Mouse (Mus musculus) B cell, adult 67 days (primary cell): ENCODE measurements around the gene 2610042L04Rik. TPM values are rescaled to one million over a fixed set of nuclear protein-coding genes. Genes with fewer than 3 reads are reported as not detected.

Source experiments
- total RNA-seq, 2 experiments: library from RNA; stranded (reverse); gene quantifications; 4 replicates each; pipeline ENCODE4 v1.2.4; 2023

2610042L04Rik gene
- total RNA-seq, result not detected

DNA sequence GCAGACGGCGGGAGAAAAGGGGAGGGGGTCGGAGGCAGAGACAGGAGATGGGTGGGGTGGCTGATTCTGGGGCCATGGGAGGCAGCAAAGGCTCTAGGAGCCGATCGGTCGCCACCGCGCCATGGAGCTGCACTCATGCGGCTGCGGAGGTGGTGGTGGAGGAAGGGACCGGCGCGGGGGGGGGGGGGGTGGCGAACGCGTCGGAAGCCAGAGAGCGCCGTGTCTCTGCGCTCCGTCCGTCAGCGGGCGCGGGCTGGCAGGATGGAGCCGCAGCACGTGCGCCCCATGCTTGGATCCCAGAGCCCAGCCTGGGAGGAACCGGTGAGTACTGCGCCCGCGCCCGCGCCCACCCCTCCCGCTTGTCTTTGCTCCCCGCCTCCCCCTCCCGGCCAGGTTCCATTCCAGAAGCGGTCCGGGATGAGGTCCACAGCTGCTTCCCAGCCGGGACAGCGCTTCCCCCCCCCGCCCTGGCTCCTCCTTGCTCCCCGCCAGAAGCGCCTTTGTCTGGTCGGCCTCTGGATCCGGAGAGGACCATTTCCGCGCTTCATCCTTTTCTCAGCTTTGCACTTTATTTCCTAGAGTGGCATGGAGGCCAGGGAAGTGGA is at the start of gene 2610042L04Rik:
2610042L04Rik (plus strand) TSS at position 288 of the 605 bp plus-strand sequence.

GRCm38 (mm10) chr14:4316983-4317382 is 17.6 kb upstream of the 2610042L04Rik start, which contains the start of gene Gm3149:
Gm3149 (plus strand) TSS chr14:4317283.

DNA sequence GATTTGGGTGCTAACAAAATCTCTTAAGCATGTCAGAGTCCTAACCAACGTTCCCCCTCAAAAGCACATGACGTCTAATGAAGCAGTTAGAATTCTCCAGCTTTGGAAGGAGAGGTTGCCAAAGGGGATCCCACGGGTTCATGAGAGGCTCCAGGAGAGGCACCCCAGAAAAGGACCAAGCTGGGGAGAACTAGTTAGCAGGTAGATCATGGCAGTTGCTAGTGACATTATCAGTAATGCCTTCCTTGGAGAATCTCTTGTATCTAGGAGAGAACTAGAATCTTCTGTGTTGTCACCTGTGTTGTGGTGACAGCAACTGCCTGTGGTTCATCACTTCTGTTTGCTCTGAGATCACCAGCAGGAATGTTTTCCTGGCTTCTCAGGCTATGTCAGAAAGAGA is 62.7 kb downstream of the 2610042L04Rik start, which contains the start of gene Gm3159:
Gm3159 (plus strand) TSS at position 301 of the 400 bp plus-strand sequence.

Other genes with a start within 250 kb of the 2610042L04Rik start
- not detected for gene Gm8108, start 224.2 kb upstream of the 2610042L04Rik start, total RNA-seq
- not detected for gene Gm3127, start 169.7 kb upstream of the 2610042L04Rik start, total RNA-seq
- not detected for gene Gm2974, start 152.2 kb upstream of the 2610042L04Rik start, total RNA-seq
- gene Gm3138, start 85.1 kb upstream of the 2610042L04Rik start, total RNA-seq, result not detected
- gene Gm3149, start 17.5 kb upstream of the 2610042L04Rik start, total RNA-seq, result not detected
- gene Gm3159, start 62.8 kb downstream of the 2610042L04Rik start, total RNA-seq, result not detected
- not detected for gene Gm3164, start 80.7 kb downstream of the 2610042L04Rik start, total RNA-seq
- not detected for gene Gm3173, start 96.2 kb downstream of the 2610042L04Rik start, total RNA-seq
- not detected for gene Gm3182, start 147.0 kb downstream of the 2610042L04Rik start, total RNA-seq
- not detected for gene Gm3047, start 220.6 kb downstream of the 2610042L04Rik start, total RNA-seq